Mouse (Mus musculus): Measurements from ENCODE around the gene Crybb2.

- TF ChIP-seq POLR2A (IDR thresholded peaks at IDR 0.05; ENCODE audit: control insufficient read depth, extremely low read depth, insufficient read depth, low read length, poor library complexity) (no peak), CTCF (IDR thresholded peaks at IDR 0.05; ENCODE audit: borderline replicate concordance, control insufficient read depth, extremely low read depth, insufficient read depth, low read length, poor library complexity) (no peak)
Measured at GRCm38 (mm10) chr5:113024154-113024764, 45.7 kb downstream of the Crybb2 start.
